13 mouse cellular contexts compared by ENCODE assay signal in the genomic region with DNA sequence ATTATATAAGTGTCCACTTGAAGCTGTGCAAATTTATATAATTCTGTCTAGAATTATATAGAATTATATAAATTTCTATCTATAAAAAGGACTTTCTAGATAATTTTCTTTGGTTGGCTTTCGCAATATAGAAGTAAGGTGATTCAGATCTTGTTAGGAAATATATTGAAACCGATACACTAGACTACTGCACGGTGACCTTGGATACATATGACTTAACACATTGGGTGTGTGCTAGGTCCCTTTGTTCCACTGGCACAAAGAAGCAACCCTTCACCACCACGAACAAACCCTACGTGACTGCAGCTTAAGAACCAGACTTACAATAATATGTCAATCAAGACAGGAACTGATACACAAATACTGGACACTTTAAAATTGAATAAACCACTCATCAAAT. TPM values are rescaled to one million over a fixed set of nuclear protein-coding genes. Genes with fewer than 3 reads are reported as not detected.
A peak's percentile ranks its signal among the peaks of the same experiment; 100 is the strongest.
DNase-seq lines count a peak whose midpoint lies in the region; ATAC-seq and TF ChIP-seq lines count a peak whose summit lies in the region.
"Had no signal": no experiment of that assay in that cellular context is flagged by ENCODE, and none has a peak within 500 bp of the region (broad histone marks: within the 10 kb centered on the region; RNA-seq: fewer than 3 reads in every experiment).

No protein-coding gene starts in this region.

- H3K27me3 ChIP-seq in heart, embryonic 16.5 days (ENCODE audit: control insufficient read depth, insufficient read depth, low read length): peaks cover 24% of the 10 kb centered on the region
- H3K27me3 ChIP-seq in heart, adult 2 months (ENCODE audit: control insufficient read depth, insufficient read depth, low read length): peaks cover 3% of the 10 kb centered on the region
- H3K27me3 ChIP-seq in forebrain, postnatal 0 days (ENCODE audit: insufficient read depth, low read length): no peaks in the 10 kb centered on the region
- peaks cover 62% of the 10 kb centered on the region for H3K27me3 ChIP-seq in midbrain, embryonic 12.5 days
- H3K27me3 ChIP-seq: CH12.LX had no signal

- DNase-seq in heart, adult 2 months: no peak
- DNase-seq in brain, embryonic 14.5 days (ENCODE audit: low read depth): peak; percentile 9
- no peak for DNase-seq in forebrain, postnatal 0 days
- DNase-seq in urinary bladder, postnatal 25 days (ENCODE audit: low spot score): no peak
- no peak for DNase-seq in frontal cortex, postnatal 36 days (ENCODE audit: low spot score in 2 of 2)
- no peak for DNase-seq in adrenal gland, postnatal 4 days (ENCODE audit: low spot score in 2 of 2)

- no peak for TF ChIP-seq EP300 in heart, adult 2 months (IDR thresholded peaks at IDR 0.05; ENCODE audit: insufficient read depth, low read depth, low read length)

- H3K4me3 ChIP-seq in heart, embryonic 16.5 days (ENCODE audit: low read length): no peak overlapping the region; the same call in 1 of the 2 replicates
- H3K4me3 ChIP-seq in heart, adult 2 months: no peak overlapping the region; the same call in 1 of the 2 replicates
- peak overlapping the region; percentile 50 for H3K4me3 ChIP-seq in forebrain, postnatal 0 days (ENCODE audit: low read depth, low read length)
- H3K4me3 ChIP-seq in midbrain, embryonic 12.5 days: no peak overlapping the region

- TF ChIP-seq CTCF in heart, adult 2 months (IDR thresholded peaks at IDR 0.05): no peak
- TF ChIP-seq CTCF in brain, embryonic 14.5 days (IDR thresholded peaks at IDR 0.05; ENCODE audit: borderline replicate concordance, extremely low read depth, insufficient read depth, insufficient read length): no peak
- no peak for TF ChIP-seq CTCF in forebrain, postnatal 0 days (IDR thresholded peaks at IDR 0.05; ENCODE audit: low read depth)

- no peak overlapping the region for H3K9ac ChIP-seq in heart, embryonic 16.5 days (ENCODE audit: low read length)
- H3K9ac ChIP-seq in heart, adult 2 months (ENCODE audit: low read depth, low read length): no peak overlapping the region
- no peak overlapping the region for H3K9ac ChIP-seq in forebrain, postnatal 0 days
- H3K9ac ChIP-seq in midbrain, embryonic 12.5 days (replicated peaks): no peak overlapping the region

- peaks cover 6% of the 10 kb centered on the region; the same call in 1 of the 2 replicates for H3K4me1 ChIP-seq in heart, embryonic 16.5 days (ENCODE audit: control insufficient read depth, insufficient read depth, low read length)
- no peaks in the 10 kb centered on the region; the same call in 1 of the 2 replicates for H3K4me1 ChIP-seq in heart, adult 2 months (ENCODE audit: control insufficient read depth, insufficient read depth, low read length)
- H3K4me1 ChIP-seq in forebrain, postnatal 0 days (ENCODE audit: insufficient read depth): peaks cover 2% of the 10 kb centered on the region; the same call in 1 of the 2 replicates
- H3K4me1 ChIP-seq in midbrain, embryonic 12.5 days: peaks cover 15% of the 10 kb centered on the region

- H3K36me3 ChIP-seq in heart, embryonic 16.5 days (ENCODE audit: control insufficient read depth, insufficient read depth): no peaks in the 10 kb centered on the region
- H3K36me3 ChIP-seq in heart, adult 2 months (ENCODE audit: control insufficient read depth, insufficient read depth, low read length): no peaks in the 10 kb centered on the region
- no peaks in the 10 kb centered on the region for H3K36me3 ChIP-seq in forebrain, postnatal 0 days (ENCODE audit: insufficient read depth)
- no peaks in the 10 kb centered on the region for H3K36me3 ChIP-seq in midbrain, embryonic 12.5 days

- intact Hi-C loops in heart, adult 2 months (cut with DNase I): no loop called here

- WGBS in heart, embryonic 16.5 days: 59% methylated on average over 5 of the region's 5 CpGs
- 54% methylated on average over 5 of the region's 5 CpGs for WGBS in heart, adult 2 months
- 50% methylated on average over 5 of the region's 5 CpGs for WGBS in forebrain, postnatal 0 days
- WGBS in midbrain, embryonic 12.5 days: 56% methylated on average over 5 of the region's 5 CpGs

- H3K79me2 ChIP-seq in heart, adult 2 months (replicated peaks; ENCODE audit: control insufficient read depth, insufficient read depth, low read length): no peaks in the 10 kb centered on the region

- H3K9me3 ChIP-seq in heart, embryonic 16.5 days (replicated peaks; ENCODE audit: control insufficient read depth, low read length): no peaks in the 10 kb centered on the region
- H3K9me3 ChIP-seq in forebrain, postnatal 0 days (ENCODE audit: low read length): no peaks in the 10 kb centered on the region
- no peaks in the 10 kb centered on the region for H3K9me3 ChIP-seq in midbrain, embryonic 12.5 days

- H3K4me2 ChIP-seq in heart, embryonic 16.5 days (ENCODE audit: low read depth, low read length): peak overlapping the region; percentile 90
- H3K4me2 ChIP-seq in forebrain, postnatal 0 days (ENCODE audit: low read depth): peak overlapping the region; percentile 88
- H3K4me2 ChIP-seq in midbrain, embryonic 12.5 days (replicated peaks): peak overlapping the region; percentile 73

- TF ChIP-seq POLR2A in heart, adult 2 months (IDR thresholded peaks at IDR 0.05; ENCODE audit: insufficient read depth, low read depth, low read length): no peak
- no peak for TF ChIP-seq POLR2A in brain, embryonic 14.5 days (IDR thresholded peaks at IDR 0.05; ENCODE audit: borderline replicate concordance, extremely low read depth, insufficient read depth, insufficient read length, poor library complexity, severe bottlenecking)

- no peak for ATAC-seq in heart, embryonic 16.5 days (replicated peaks; ENCODE audit: extremely low read depth, insufficient read depth, low FRiP score)
- ATAC-seq in forebrain, postnatal 0 days: no peak
- no peak for ATAC-seq in midbrain, embryonic 12.5 days (ENCODE audit: low FRiP score, low read depth)

- H3K27ac ChIP-seq in heart, embryonic 16.5 days (ENCODE audit: low read length): no peak overlapping the region
- H3K27ac ChIP-seq in heart, adult 2 months: no peak overlapping the region
- no peak overlapping the region for H3K27ac ChIP-seq in forebrain, postnatal 0 days (ENCODE audit: low read depth, low read length)
- no peak overlapping the region for H3K27ac ChIP-seq in midbrain, embryonic 12.5 days (replicated peaks)

RNA-seq across cellular contexts. Expression of a gene that starts 0.4 kb away (rescaled TPM):
- 0.16 and 0.35 TPM in 2 replicates for polyA plus RNA-seq in heart, embryonic 16.5 days (2015; fragmentation: Nextera tagmentation; extraction: Ambion mirVana)
- not detected for total RNA-seq in heart, adult 2 months (2021)
- 0.25 TPM in 1 of 2 replicates, not detected in the other for polyA plus RNA-seq in heart, adult 2 months (2012; rRNA removed)
- polyA plus RNA-seq in brain, embryonic 14.5 days (2012; rRNA removed): 1.3 and 1.7 TPM in 2 replicates
- total RNA-seq in forebrain, postnatal 0 days (2014; rRNA removed): 1.5 and 2.3 TPM in 2 replicates
- polyA plus RNA-seq in forebrain, postnatal 0 days (2015; fragmentation: Nextera tagmentation; extraction: Ambion mirVana): 1.2 and 1.9 TPM in 2 replicates
- 0.46 and 0.72 TPM in 2 replicates for polyA plus RNA-seq in midbrain, embryonic 12.5 days (2016; fragmentation: Nextera tagmentation; extraction: Ambion mirVana)
- under 1 TPM in 1 of 2 experiments, not detected in 1; 0.25 TPM for total RNA-seq in adrenal gland, postnatal 4 days (2021)
- total RNA-seq: CH12.LX; heart, postnatal 36 days had no signal
- polyA plus RNA-seq: erythroblast, embryonic 14.5 days had no signal

RNA-seq across cellular contexts. Expression of a gene that starts 31.0 kb away (rescaled TPM):
- 0.21 TPM in 1 of 2 replicates, not detected in the other for polyA plus RNA-seq in heart, embryonic 16.5 days (2015; fragmentation: Nextera tagmentation; extraction: Ambion mirVana)
- not detected for total RNA-seq in heart, adult 2 months (2021)
- polyA plus RNA-seq in heart, adult 2 months (2012; rRNA removed): not detected in 2 replicates
- polyA plus RNA-seq in brain, embryonic 14.5 days (2012; rRNA removed): not detected in 2 replicates
- total RNA-seq in forebrain, postnatal 0 days (2014; rRNA removed): not detected in 2 replicates
- not detected in 2 replicates for polyA plus RNA-seq in forebrain, postnatal 0 days (2015; fragmentation: Nextera tagmentation; extraction: Ambion mirVana)
- not detected in 2 replicates for polyA plus RNA-seq in midbrain, embryonic 12.5 days (2016; fragmentation: Nextera tagmentation; extraction: Ambion mirVana)
- not detected for total RNA-seq in adrenal gland, postnatal 4 days (2021)
- total RNA-seq: heart, postnatal 36 days; layer of hippocampus, postnatal 10 days; megakaryocyte progenitor cell, adult 5-6 weeks had no signal
- polyA plus RNA-seq: erythroblast, embryonic 14.5 days had no signal

RNA-seq across cellular contexts. Expression of a gene that starts 34.2 kb away (rescaled TPM):
- polyA plus RNA-seq in heart, embryonic 16.5 days (2015; fragmentation: Nextera tagmentation; extraction: Ambion mirVana): 0.09 TPM in 1 of 2 replicates, not detected in the other
- total RNA-seq in heart, adult 2 months (2021): not detected
- polyA plus RNA-seq in heart, adult 2 months (2012; rRNA removed): not detected in 2 replicates
- 0.04 TPM in 1 of 2 replicates, not detected in the other for polyA plus RNA-seq in brain, embryonic 14.5 days (2012; rRNA removed)
- not detected in 2 replicates for total RNA-seq in forebrain, postnatal 0 days (2014; rRNA removed)
- polyA plus RNA-seq in forebrain, postnatal 0 days (2015; fragmentation: Nextera tagmentation; extraction: Ambion mirVana): not detected in 2 replicates
- polyA plus RNA-seq in midbrain, embryonic 12.5 days (2016; fragmentation: Nextera tagmentation; extraction: Ambion mirVana): not detected in 2 replicates
- total RNA-seq in adrenal gland, postnatal 4 days (2021): not detected
- total RNA-seq: heart, postnatal 36 days; megakaryocyte progenitor cell, adult 5-6 weeks had no signal
- polyA plus RNA-seq: erythroblast, embryonic 14.5 days had no signal
